In the genomic region with DNA sequence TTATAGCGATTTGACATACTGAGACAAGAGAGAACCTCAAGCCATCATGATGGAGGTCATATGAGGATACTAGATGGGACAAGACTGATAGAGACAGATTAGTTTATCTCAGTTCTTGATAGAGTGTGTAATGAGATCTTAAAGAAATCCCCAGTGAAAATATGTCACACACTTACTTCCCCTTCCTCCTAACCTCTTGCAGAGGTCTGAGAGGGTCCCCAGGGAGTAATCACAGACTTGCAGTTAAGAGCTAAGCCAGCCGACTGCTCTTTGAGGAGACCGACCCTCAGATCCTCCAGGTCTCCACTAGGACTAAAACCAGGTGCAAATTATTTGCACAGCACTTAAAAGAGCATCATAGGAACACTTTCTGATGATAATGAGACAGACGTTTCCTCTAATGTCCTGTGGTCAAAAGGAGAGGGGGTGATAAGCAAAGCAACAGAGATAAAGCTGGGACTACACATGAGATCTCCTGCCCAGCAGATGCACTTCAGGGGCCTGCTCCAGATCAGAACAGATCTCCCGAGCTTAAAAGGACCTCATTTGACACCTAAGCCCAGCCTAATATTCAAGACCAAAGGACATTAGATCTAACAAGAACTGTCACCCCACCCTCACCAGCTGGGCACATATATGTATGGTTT, we compare ENCODE assay signal across 1 mouse cellular context.
TF ChIP-seq lines count a peak whose summit lies in the region.

No protein-coding gene starts in this region.

TF ChIP-seq in MEL, 35 proteins besides CTCF, POLR2A, EP300 and RAD21 (continued from another document):
- no peak for TF ChIP-seq ELF1 (IDR thresholded peaks at IDR 0.05; ENCODE audit: low read depth, low read length)
- TF ChIP-seq TAL1 (IDR thresholded peaks at IDR 0.05; ENCODE audit: low read length), result peak; percentile 30; the same call in 1 of the 2 replicates
